Mouse (Mus musculus) frontal cortex, postnatal 10 days (tissue): ENCODE data around the gene Scgb1b18.
"Not testable (repeated sequence)": the region's sequence is repeated elsewhere in the genome, so short reads cannot be mapped to it uniquely, and the experiment has no call there.

Experiments used
- DNase-seq, 2 experiments: peaks; one replicate each; pipeline ENCODE4 v3.0.0; 2022; ENCODE audit warnings: low spot score in 2 of 2, mixed read lengths in 1 of 2

Gene Scgb1b18

DNA sequence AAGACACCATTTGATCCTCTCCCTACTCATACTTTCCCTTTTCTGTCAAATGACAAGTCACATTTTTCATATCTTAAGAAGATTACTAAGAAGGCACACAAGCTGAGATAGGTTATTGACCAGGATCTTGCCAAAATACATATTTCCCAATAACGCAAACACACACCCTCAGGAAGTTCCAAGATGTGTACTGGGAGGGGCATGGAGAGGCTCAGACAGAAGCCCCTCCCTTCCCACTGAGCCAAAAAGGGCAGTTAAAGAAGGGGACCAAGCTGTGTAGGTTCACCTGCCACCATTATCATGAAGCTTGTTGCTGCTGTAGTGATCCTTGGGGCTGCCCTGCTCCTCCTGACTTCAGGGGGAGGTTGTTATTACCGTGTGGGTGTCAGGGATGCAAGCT, at the start of gene Scgb1b18:
Scgb1b18 (plus strand) TSS at position 301 of the 400 bp plus-strand sequence.
- DNase-seq: not testable (repeated sequence)

DNA sequence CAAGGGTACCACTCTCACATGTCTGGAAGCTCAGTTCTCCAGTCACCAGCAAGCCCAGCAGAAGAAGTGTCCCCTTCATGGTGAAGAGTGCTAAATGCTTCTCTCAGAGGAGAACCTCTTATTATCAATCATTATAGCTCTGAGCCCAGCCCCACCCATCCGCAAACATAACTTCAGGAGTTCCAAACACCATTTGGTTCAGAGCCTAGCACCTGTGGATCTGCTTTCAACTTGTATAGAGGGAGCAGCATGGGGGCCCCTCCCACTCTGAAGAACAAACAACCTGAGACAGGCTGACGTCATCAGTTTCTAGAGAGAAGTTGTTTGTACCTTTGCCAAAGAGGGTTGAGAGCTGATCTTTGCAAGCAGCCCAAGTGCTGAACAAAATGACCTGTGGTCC, 11.6 kb upstream of the Scgb1b18 start, which contains the start of gene Scgb2b18:
Scgb2b18 (minus strand) TSS at position 101 of the 400 bp plus-strand sequence.
- DNase-seq: not testable (repeated sequence)
